Mouse (Mus musculus) CD4-positive helper T cell, adult 2 months (primary cell): ENCODE results near the gene Bcl3.

Experiments
- DNase-seq: peaks from one replicate; pipeline ENCODE4 v3.0.0-alpha.2; 2012; ENCODE audit warnings: low read depth, missing footprints, low spot score

Bcl3 gene

GRCm38 (mm10) chr7:19769434-19770374, 52.9 kb downstream of the Bcl3 start:
- no peak for DNase-seq

- no peak for DNase-seq
These were observed 53.6 kb downstream of the Bcl3 start for GRCm38 (mm10) chr7:19769001-19769400.

- no peak for DNase-seq
These were observed 54.3 kb downstream of the Bcl3 start for GRCm38 (mm10) chr7:19768251-19768650.

- DNase-seq, result no peak
These were observed 58.0 kb downstream of the Bcl3 start for GRCm38 (mm10) chr7:19764581-19764980.

- no peak for DNase-seq
These were observed 58.6 kb downstream of the Bcl3 start for GRCm38 (mm10) chr7:19763829-19764477.

- no peak for DNase-seq
These were observed 60.3 kb downstream of the Bcl3 start for GRCm38 (mm10) chr7:19762283-19762682.

GRCm38 (mm10) chr7:19760021-19760420, 62.5 kb downstream of the Bcl3 start:
- no peak for DNase-seq

GRCm38 (mm10) chr7:19758623-19759022, 63.9 kb downstream of the Bcl3 start:
- no peak for DNase-seq
